Mouse (Mus musculus) embryonic facial prominence, embryonic 13.5 days (tissue): ENCODE results near the gene Evi2a. TPM values are rescaled to one million over a fixed set of nuclear protein-coding genes. Genes with fewer than 3 reads are reported as not detected.

Experiments used
- ATAC-seq: fragments of 200-750 bp; cut with Nextera tagmentation; 2 replicates; pipeline ENCODE4 v1.8.0; 2017; ENCODE audit warnings: low read depth; ENCODE audit not compliant: insufficient number of reproducible peaks, insufficient read depth, low FRiP score, low TSS enrichment
- H3K27ac ChIP-seq: fragments of 300-500 bp; sonication (generic); 2 replicates; pipeline ENCODE4 v1.5.1; 2015; ENCODE audit warnings: moderate library complexity, mild to moderate bottlenecking, inconsistent platforms
- H3K27me3 ChIP-seq: fragments of 300-500 bp; sonication (generic); 2 replicates; pipeline ENCODE4 v1.6.1; 2015; ENCODE audit warnings: mild to moderate bottlenecking, inconsistent platforms
- H3K36me3 ChIP-seq: fragments of 300-500 bp; sonication (generic); 2 replicates; pipeline ENCODE4 v1.6.1; 2015; ENCODE audit warnings: mild to moderate bottlenecking, inconsistent platforms
- H3K4me1 ChIP-seq: fragments of 300-500 bp; sonication (generic); 2 replicates; pipeline ENCODE4 v1.6.1; 2015; ENCODE audit warnings: inconsistent platforms
- H3K4me2 ChIP-seq: fragments of 300-500 bp; sonication (generic); 2 replicates; pipeline ENCODE4 v1.6.1; 2015; ENCODE audit warnings: moderate library complexity, mild to moderate bottlenecking, inconsistent platforms
- H3K4me3 ChIP-seq: fragments of 300-500 bp; sonication (generic); 2 replicates; pipeline ENCODE4 v1.5.1; 2015; ENCODE audit warnings: mild to moderate bottlenecking, inconsistent platforms
- H3K9ac ChIP-seq: fragments of 300-500 bp; sonication (generic); 2 replicates; pipeline ENCODE4 v1.6.1; 2015; ENCODE audit warnings: mild to moderate bottlenecking, inconsistent platforms
- H3K9me3 ChIP-seq: fragments of 300-500 bp; sonication (generic); 2 replicates; pipeline ENCODE4 v1.6.1; 2016; ENCODE audit warnings: inconsistent platforms
- WGBS: fragments of 180-500 bp; shearing (Covaris S2); methylation state at CpG from one replicate; pipeline ENCODE4 v1.1.7; 2015; ENCODE audit warnings: mixed read lengths; 5-methylcytosine and 5-hydroxymethylcytosine counted together
- polyA plus RNA-seq: library from polyadenylated mRNA; unstranded; fragments of >200 nt; fragmentation: Nextera tagmentation; extraction: Ambion mirVana; gene quantifications from 2 replicates; pipeline ENCODE4 v1.2.1, GENCODE M21; 2015

The Evi2a gene
- polyA plus RNA-seq = 3.2 and 4.7 TPM in 2 replicates

- H3K9me3 ChIP-seq = no peaks in the 10 kb centered on the region
- WGBS = 84% methylated on average over 7 of the region's 7 CpGs
- ATAC-seq = no peak
Observed at GRCm38 (mm10) chr11:79530333-79530761, at the start of gene Evi2a, which contains the start of gene Evi2. Gene Evi2a (minus strand): TSS chr11:79530609. Gene Evi2 (minus strand): TSS chr11:79530589.

GRCm38 (mm10) chr11:79577741-79578140, 47.3 kb upstream of the Evi2a start:
- H3K9ac ChIP-seq = no peak overlapping the region
- no peak for ATAC-seq
- H3K27ac ChIP-seq = no peak overlapping the region
- H3K9me3 ChIP-seq = no peaks in the 10 kb centered on the region
- no peak overlapping the region for H3K4me3 ChIP-seq
- WGBS = 50% methylated on average over 5 of the region's 5 CpGs
- no peaks in the 10 kb centered on the region for H3K4me1 ChIP-seq
- H3K27me3 ChIP-seq = no peaks in the 10 kb centered on the region
- no peak overlapping the region for H3K4me2 ChIP-seq
- peaks cover 39% of the 10 kb centered on the region for H3K36me3 ChIP-seq

More at GRCm38 (mm10) chr11:79530333-79530761, at the start of gene Evi2a, which contains the start of gene Evi2:
- Histone ChIP-seq H3K27me3 (no peaks in the 10 kb centered on the region), H3K4me3 (no peak within 1 kb of the TSS), H3K27ac (no peak within 1 kb of the TSS), H3K4me1 (peaks cover 13% of the 10 kb centered on the region), H3K4me2 (no peak within 1 kb of the TSS), H3K9ac (no peak within 1 kb of the TSS), H3K36me3 (peaks cover 15% of the 10 kb centered on the region)

- Histone ChIP-seq H3K4me3 (no peak overlapping the region), H3K4me2 (no peak overlapping the region), H3K27ac (no peak overlapping the region), H3K9me3 (no peaks in the 10 kb centered on the region), H3K36me3 (peaks cover 58% of the 10 kb centered on the region), H3K4me1 (no peaks in the 10 kb centered on the region), H3K27me3 (no peaks in the 10 kb centered on the region), H3K9ac (no peak overlapping the region)
- no peak for ATAC-seq
- 91% methylated on average over 14 of the region's 14 CpGs for WGBS
Observed at GRCm38 (mm10) chr11:79575383-79576073, 45.1 kb upstream of the Evi2a start.

- Histone ChIP-seq H3K27me3 (no peaks in the 10 kb centered on the region), H3K36me3 (peaks cover 61% of the 10 kb centered on the region), H3K4me1 (no peaks in the 10 kb centered on the region), H3K9ac (no peak overlapping the region), H3K27ac (no peak overlapping the region), H3K4me2 (no peak overlapping the region), H3K4me3 (no peak overlapping the region), H3K9me3 (no peaks in the 10 kb centered on the region)
- ATAC-seq = no peak
- whole genome bisulfite sequencing = 82% methylated on average over 3 of the region's 3 CpGs
Observed at GRCm38 (mm10) chr11:79573836-79574235, 43.4 kb upstream of the Evi2a start.

- H3K9me3 ChIP-seq = no peaks in the 10 kb centered on the region
- no peaks in the 10 kb centered on the region for H3K27me3 ChIP-seq
- H3K4me1 ChIP-seq = no peaks in the 10 kb centered on the region
- no peak for ATAC-seq
- no peak overlapping the region for H3K4me3 ChIP-seq
- H3K36me3 ChIP-seq = peaks cover 77% of the 10 kb centered on the region
- H3K4me2 ChIP-seq = no peak overlapping the region
- H3K27ac ChIP-seq = no peak overlapping the region
- no peak overlapping the region for H3K9ac ChIP-seq
- WGBS = 87% methylated on average over 2 of the region's 2 CpGs
Observed at GRCm38 (mm10) chr11:79570319-79570718, 39.9 kb upstream of the Evi2a start.

- ATAC-seq = no peak
- Histone ChIP-seq H3K36me3 (peaks cover 77% of the 10 kb centered on the region), H3K9me3 (no peaks in the 10 kb centered on the region), H3K4me2 (no peak overlapping the region), H3K4me1 (no peaks in the 10 kb centered on the region), H3K27ac (no peak overlapping the region), H3K9ac (no peak overlapping the region), H3K4me3 (no peak overlapping the region), H3K27me3 (no peaks in the 10 kb centered on the region)
- WGBS = 84% methylated on average over 11 of the region's 11 CpGs
Observed at GRCm38 (mm10) chr11:79568197-79568911, 37.9 kb upstream of the Evi2a start.

- Histone ChIP-seq H3K9me3 (no peaks in the 10 kb centered on the region), H3K27me3 (no peaks in the 10 kb centered on the region), H3K27ac (no peak overlapping the region), H3K4me2 (no peak overlapping the region), H3K4me1 (no peaks in the 10 kb centered on the region), H3K9ac (no peak overlapping the region), H3K36me3 (peaks cover 82% of the 10 kb centered on the region), H3K4me3 (no peak overlapping the region)
- WGBS = 57% methylated on average over 1 of the region's 1 CpGs
- ATAC-seq = no peak
Observed at GRCm38 (mm10) chr11:79566947-79567346, 36.5 kb upstream of the Evi2a start.

GRCm38 (mm10) chr11:79563493-79563892, 33.1 kb upstream of the Evi2a start:
- no peak overlapping the region for H3K9ac ChIP-seq
- H3K27ac ChIP-seq = no peak overlapping the region
- 71% methylated on average over 7 of the region's 7 CpGs for WGBS
- peaks cover 87% of the 10 kb centered on the region for H3K36me3 ChIP-seq
- no peak overlapping the region for H3K4me2 ChIP-seq
- H3K4me1 ChIP-seq = no peaks in the 10 kb centered on the region
- H3K4me3 ChIP-seq = no peak overlapping the region
- ATAC-seq = no peak
- H3K27me3 ChIP-seq = no peaks in the 10 kb centered on the region
- no peaks in the 10 kb centered on the region for H3K9me3 ChIP-seq

- WGBS = 88% methylated on average over 4 of the region's 4 CpGs
- H3K9ac ChIP-seq = no peak overlapping the region
- no peaks in the 10 kb centered on the region for H3K27me3 ChIP-seq
- H3K27ac ChIP-seq = no peak overlapping the region
- H3K4me1 ChIP-seq = no peaks in the 10 kb centered on the region
- H3K36me3 ChIP-seq = peaks cover 78% of the 10 kb centered on the region
- ATAC-seq = no peak
- H3K9me3 ChIP-seq = no peaks in the 10 kb centered on the region
- no peak overlapping the region for H3K4me2 ChIP-seq
- no peak overlapping the region for H3K4me3 ChIP-seq
Observed at GRCm38 (mm10) chr11:79560536-79560935, 30.1 kb upstream of the Evi2a start.

GRCm38 (mm10) chr11:79552622-79553021, 22.2 kb upstream of the Evi2a start:
- no peak for ATAC-seq
- Histone ChIP-seq H3K27me3 (no peaks in the 10 kb centered on the region), H3K9me3 (no peaks in the 10 kb centered on the region), H3K9ac (no peak overlapping the region), H3K4me3 (no peak overlapping the region), H3K36me3 (peaks cover 78% of the 10 kb centered on the region), H3K4me2 (no peak overlapping the region), H3K4me1 (no peaks in the 10 kb centered on the region), H3K27ac (no peak overlapping the region)
- WGBS = 80% methylated on average over 1 of the region's 1 CpGs

- no peaks in the 10 kb centered on the region for H3K27me3 ChIP-seq
- WGBS = 93% methylated on average over 3 of the region's 3 CpGs
- no peak overlapping the region for H3K27ac ChIP-seq
- H3K4me2 ChIP-seq = no peak overlapping the region
- H3K4me3 ChIP-seq = no peak overlapping the region
- H3K36me3 ChIP-seq = peaks cover 35% of the 10 kb centered on the region
- no peak for ATAC-seq
- peaks cover 13% of the 10 kb centered on the region for H3K4me1 ChIP-seq
- H3K9ac ChIP-seq = no peak overlapping the region
- H3K9me3 ChIP-seq = no peaks in the 10 kb centered on the region
Observed at GRCm38 (mm10) chr11:79536293-79536692, 5.9 kb upstream of the Evi2a start.

- no peaks in the 10 kb centered on the region for H3K27me3 ChIP-seq
- H3K9me3 ChIP-seq = no peaks in the 10 kb centered on the region
- H3K4me1 ChIP-seq = peaks cover 13% of the 10 kb centered on the region
- ATAC-seq = no peak
- no peak overlapping the region for H3K4me2 ChIP-seq
- 90% methylated on average over 4 of the region's 4 CpGs for WGBS
- no peak overlapping the region for H3K4me3 ChIP-seq
- peaks cover 32% of the 10 kb centered on the region for H3K36me3 ChIP-seq
- no peak overlapping the region for H3K27ac ChIP-seq
- H3K9ac ChIP-seq = no peak overlapping the region
Observed at GRCm38 (mm10) chr11:79535554-79535953, 5.1 kb upstream of the Evi2a start.
